Mouse (Mus musculus) megakaryocyte, embryonic 14.5 days (primary cell): ENCODE results near the gene Txn1.

Source experiments
- FLI1 ChIP-seq: IDR thresholded peaks from 2 replicates; pipeline ENCODE4 v1.6.1; 2012; ENCODE audit warnings: low read length, inconsistent platforms, mixed read lengths
- GATA1 ChIP-seq: IDR thresholded peaks from 3 replicates; pipeline ENCODE4 v1.6.1; 2012; ENCODE audit warnings: mixed read lengths, low read length, inconsistent platforms, borderline replicate concordance

DNA sequence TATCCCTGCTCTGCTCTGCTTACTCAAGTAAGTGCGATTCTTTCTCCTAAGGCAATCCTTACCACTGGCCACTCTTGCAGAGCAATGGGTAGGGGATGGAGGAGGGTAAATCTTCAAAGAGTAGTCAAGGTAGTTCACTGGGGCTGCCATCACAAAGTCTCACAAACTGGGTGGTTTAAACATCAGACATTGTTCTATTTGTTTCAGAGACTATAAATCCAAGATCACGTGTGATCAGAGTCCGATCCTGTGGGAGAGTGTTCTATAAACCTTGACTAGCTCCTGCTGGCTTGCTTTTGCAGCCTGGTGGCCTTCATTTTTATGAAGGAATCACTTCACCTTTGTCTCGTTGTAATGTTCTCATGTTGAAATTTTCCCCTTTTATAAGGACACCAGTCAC is 39.5 kb downstream of the Txn1 start:
- TF ChIP-seq GATA1 = no peak
- no peak for TF ChIP-seq FLI1
